Mouse (Mus musculus) urinary bladder, postnatal 36 days (tissue): ENCODE data around the gene Jade2.
"Not testable (repeated sequence)": the region's sequence is repeated elsewhere in the genome, so short reads cannot be mapped to it uniquely, and the experiment has no call there.

ENCODE experiments used
- DNase-seq, 2 experiments: peaks; one replicate each; pipeline ENCODE4 v3.0.0; 2022; ENCODE audit warnings: low spot score in 2 of 2, mixed read lengths in 1 of 2

The Jade2 gene

DNA sequence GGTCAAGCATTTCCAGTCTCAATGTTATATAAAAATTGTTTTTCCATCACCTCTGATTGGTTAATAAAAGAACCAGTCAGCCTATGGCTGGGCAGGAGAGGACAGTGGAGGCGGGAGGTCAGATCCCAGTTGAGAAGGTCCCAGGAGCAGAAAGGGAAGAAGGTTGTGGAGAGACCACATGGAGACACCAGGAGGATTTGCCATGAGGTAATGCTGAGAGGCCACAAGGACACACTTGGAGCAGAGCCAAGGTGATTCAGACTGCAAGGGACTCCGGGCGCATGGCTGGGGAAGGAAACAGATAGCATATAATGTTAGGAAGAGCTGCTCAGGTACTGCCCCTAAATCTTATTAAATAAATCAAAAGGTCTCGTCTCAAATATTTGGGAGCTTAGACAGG, 61.2 kb downstream of the Jade2 start:
- DNase-seq = no peak

DNA sequence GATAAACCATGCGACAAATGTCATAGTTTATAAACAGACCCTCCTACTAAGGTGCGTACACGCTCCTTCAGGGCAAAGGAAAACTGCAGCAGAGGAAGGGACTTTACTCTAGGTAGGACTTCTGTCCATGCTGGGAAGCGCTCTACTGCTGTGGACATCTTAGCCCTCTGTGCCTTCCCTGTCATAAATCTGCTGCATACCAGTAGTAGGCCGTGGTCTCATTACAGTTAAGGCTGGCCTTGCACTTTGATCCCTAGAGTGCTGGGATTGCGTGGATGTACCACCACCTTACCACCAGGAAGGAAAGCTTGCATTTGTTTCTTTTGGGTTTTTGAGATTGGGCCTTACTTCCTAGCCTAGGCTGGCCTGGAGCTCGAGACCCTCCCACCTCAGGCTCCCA, 66.8 kb downstream of the Jade2 start:
- no peak for DNase-seq

DNA sequence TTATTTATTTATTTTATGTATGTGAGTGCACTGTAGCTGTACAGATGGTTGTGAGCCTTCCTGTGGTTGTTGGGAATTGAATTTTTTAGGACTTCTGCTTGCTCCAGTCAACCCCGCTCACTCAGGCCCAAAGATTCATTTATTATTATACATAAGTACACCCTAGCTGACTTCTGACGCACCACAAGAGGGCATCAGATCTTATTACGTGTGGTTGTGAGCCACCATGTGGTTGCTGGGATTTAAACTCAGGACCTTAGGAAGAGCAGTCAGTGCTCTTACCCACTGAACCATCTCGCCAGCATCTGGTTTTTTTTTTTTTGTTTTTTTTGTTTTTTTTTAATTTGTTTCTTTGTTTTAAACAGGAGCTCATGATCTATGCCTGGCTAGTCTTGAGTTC, 67.7 kb downstream of the Jade2 start:
- DNase-seq = not testable (repeated sequence)

DNA sequence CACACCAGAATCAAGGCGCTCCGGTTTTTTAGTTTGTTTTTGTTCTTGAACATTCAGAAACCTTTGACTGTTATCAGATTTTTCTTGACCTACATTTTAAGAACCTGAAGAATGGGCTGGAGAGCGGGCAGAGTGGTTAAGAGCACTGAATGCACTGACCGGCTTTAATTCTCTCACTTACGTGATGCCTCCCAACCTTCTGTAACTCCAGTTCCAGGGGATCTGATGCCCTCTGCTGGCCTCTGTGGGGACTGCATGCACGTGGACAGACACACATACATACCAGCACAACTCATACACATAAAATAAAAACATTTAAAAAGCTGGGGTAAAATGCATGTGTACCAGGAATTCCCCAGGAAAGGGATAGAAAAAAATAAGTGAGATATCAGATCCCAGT, 71.5 kb downstream of the Jade2 start:
- peak in 1 of 2 experiments; percentile 25 for DNase-seq

DNA sequence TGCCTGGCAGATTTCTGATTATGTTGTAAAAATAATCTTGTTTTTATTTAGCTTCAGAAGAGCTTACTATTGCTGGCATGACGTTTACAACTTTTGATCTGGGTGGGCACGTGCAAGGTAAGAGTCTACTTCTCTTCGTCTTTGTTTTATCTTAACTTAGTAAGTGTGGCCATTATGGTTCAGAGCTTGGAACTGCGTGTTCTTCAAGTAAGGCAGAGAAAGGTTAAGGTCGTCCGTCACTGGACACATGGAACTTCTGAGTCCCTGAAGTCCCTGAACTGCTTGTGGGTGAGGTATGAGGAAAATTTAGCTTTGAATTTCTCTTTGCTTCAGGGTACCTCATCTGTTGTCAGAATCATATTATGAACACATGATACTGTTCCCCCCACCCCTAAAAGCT, 74.7 kb downstream of the Jade2 start:
- DNase-seq = no peak

DNA sequence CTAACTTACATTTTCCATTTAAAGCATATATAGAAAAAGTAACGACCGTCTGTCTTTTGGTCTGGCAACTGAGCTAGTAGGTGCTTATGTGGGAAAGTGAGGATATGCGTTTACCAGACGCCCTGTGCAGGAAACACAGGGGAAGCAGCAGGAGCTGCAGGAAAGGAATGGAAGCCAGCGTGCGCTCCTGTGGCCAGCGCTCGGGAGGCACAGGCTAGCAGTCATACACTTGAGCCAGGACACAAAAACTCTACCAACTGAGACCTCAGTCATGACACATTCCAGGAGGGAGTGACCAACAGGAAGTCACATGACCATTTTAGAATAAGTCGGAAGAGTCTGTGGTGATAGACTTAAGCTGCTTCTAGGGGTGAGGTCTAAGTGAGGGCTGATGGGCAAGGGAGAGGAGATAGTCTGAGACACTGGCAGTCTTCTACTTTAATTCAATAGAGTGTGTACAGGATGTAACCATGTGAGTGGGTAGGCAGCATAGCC, 76.6 kb downstream of the Jade2 start:
- DNase-seq = no peak

DNA sequence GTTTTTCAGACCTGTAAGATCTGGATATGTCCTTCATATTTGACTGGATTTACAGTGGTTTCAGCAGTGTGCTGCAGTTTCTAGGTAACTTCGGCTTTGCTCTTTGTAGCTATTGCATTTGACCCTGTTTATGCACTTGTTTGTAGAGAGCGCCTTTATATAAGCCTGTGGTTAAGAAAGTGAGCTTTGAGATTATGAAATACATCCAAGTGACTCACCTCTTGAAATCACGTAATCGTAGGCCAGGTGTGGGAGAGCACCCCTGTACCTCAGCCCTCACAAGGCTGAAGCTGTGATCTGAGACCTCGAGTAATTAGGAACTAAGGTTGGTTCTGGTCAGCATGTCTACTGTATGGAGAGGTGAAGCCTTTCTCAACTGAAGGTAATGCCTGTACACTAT, 80.0 kb downstream of the Jade2 start:
- DNase-seq = no peak

DNA sequence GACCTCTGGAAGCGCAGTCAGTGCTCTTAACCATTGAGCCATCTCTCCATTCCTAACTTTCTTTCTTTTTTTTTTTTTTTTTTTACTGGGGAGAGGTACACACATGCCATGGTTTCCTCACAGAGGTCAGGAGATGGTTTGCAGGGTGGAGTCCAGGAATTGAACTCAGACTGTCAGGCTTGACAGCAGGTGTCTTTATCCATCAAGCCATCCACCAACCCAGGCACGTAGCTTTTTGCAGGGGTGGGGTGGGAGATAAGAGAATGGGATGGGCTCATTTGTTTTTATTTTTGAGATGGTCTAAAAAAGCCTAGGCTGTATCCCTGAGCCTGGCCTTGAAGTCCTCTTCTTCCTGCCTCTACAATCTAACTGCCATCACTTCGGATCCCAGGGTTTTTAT, 81.9 kb downstream of the Jade2 start:
- DNase-seq = no peak

DNA sequence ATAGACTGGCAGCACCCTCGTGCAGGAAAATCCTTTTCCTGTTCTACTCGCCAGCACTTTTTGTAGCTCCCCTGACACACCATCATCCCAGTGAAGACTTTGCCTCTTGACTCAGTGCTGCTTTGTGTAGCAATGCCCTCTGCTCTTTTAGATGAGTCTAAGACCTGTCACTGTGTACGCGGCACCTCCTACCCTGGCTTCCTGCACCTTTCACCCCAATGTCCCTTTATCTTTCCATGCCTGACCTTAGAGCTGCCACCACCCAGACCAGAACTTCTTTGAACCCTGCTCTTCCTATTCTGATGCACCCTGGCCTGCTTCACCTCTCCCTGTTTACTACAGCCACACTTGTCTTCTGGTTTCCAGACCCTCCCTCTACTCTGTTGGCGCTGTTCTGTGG, 89.2 kb downstream of the Jade2 start:
- DNase-seq = no peak

DNA sequence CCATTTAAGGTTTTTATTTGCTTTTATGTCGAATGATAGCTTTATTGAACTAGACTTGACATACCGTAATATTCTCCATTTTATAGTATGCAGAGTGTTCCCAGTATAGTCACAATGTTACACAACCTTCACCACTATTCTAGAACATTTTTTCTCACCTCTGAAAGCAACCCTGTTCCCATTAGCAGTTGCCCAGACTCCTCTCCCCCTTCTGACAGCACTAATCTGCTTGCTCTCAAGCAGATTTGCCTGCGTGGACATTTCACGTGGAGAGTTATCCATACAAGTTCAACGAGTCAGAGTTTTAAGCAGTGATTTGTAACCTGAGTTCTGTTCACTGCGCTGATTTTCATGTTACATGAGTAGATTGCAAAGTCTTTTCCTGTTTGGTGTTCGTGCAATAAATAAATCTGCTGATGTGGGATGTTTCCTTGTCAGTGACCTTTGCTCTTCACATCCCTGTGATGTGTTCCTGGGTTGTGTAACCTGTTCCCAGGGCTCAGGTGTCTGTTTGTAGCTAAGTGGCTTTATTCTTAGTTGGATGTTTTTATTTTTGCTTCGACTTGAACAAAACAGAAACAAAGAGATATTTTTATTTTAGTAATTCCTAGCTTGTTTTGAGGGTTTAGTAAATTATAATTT, 89.8 kb downstream of the Jade2 start:
- no peak for DNase-seq

DNA sequence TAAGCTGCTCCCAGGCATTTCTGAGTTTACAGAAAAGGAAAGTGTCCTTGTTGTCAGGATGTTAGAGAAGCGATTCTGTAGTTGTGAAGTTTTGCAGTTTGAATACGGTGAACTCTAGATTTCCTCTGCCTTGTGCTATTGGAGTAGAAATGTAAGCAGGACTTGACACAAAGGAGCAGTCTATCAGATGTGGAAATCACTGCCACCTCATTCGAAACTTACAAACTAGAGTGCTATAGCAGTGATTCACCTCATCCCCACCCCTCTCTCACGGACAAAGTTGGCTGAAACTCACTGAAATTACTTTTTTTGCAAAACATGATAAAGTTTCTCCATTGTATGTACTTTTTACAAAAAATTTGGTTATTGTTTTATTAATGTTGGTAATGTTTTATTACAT, 92.6 kb downstream of the Jade2 start:
- DNase-seq = no peak

DNA sequence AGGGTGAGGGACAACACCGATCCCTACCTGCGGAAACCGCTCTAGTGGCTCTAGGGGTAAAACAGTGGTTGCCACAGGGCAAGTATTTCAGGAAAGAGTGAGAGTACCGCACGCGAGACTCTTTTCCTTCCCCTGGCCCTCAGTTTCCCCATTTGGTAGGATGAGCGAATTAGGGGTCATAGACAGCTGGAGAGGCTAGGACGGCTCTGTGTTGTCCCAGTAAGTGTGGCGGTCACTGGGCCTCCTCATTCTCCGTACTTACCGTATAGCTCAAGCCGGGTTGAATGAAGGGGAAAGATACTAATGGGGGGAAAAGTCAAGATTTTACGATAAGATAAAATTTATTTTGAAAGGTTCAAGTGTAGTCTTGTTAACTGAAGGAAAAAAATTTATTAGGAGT, 93.5 kb downstream of the Jade2 start:
- DNase-seq = no peak
